Mouse (Mus musculus) stomach, postnatal 0 days (tissue): Measurements from ENCODE around the gene Foxp1. TPM values are rescaled to one million over a fixed set of nuclear protein-coding genes. Genes with fewer than 3 reads are reported as not detected.

Experiments used
- ATAC-seq: fragments of 200-750 bp; cut with Nextera tagmentation; 2 replicates; pipeline ENCODE4 v1.8.0; 2017; ENCODE audit not compliant: low FRiP score, low TSS enrichment
- DNase-seq: peaks from one replicate; pipeline ENCODE4 v3.0.0-alpha.2; 2016; ENCODE audit warnings: low spot score
- H3K27ac ChIP-seq: fragments of 300-500 bp; sonication (generic); replicated peaks from 2 replicates; pipeline ENCODE4 v1.5.1; 2014; ENCODE audit warnings: mild to moderate bottlenecking, control low read depth
- H3K27me3 ChIP-seq: fragments of 300-500 bp; sonication (generic); 2 replicates; pipeline ENCODE4 v1.6.1; 2014; ENCODE audit warnings: low read length; ENCODE audit not compliant: control insufficient read depth, insufficient read depth
- H3K36me3 ChIP-seq: fragments of 300-500 bp; sonication (generic); 2 replicates; pipeline ENCODE4 v1.6.1; 2014; ENCODE audit warnings: low read length, mixed read lengths; ENCODE audit not compliant: control insufficient read depth, insufficient read depth
- H3K4me1 ChIP-seq: fragments of 300-500 bp; sonication (generic); replicated peaks from 2 replicates; pipeline ENCODE4 v1.6.1; 2014; ENCODE audit warnings: antibody characterized with exemption; ENCODE audit not compliant: control insufficient read depth, insufficient read depth
- H3K4me2 ChIP-seq: fragments of 300-500 bp; sonication (generic); replicated peaks from 2 replicates; pipeline ENCODE4 v1.6.1; 2014; ENCODE audit warnings: low read depth, mild to moderate bottlenecking, control low read depth, moderate library complexity
- H3K4me3 ChIP-seq: fragments of 300-500 bp; sonication (generic); 2 replicates; pipeline ENCODE4 v1.5.1; 2014; ENCODE audit warnings: low read depth, low read length, control low read depth
- H3K9ac ChIP-seq: fragments of 300-500 bp; sonication (generic); 2 replicates; pipeline ENCODE4 v1.6.1; 2014; ENCODE audit warnings: mild to moderate bottlenecking, low read length, control low read depth, mixed read lengths
- H3K9me3 ChIP-seq: fragments of 300-500 bp; sonication (generic); 2 replicates; pipeline ENCODE4 v1.6.1; 2016; ENCODE audit warnings: low read length; ENCODE audit not compliant: control insufficient read depth
- CTCF ChIP-seq: IDR thresholded peaks from 2 replicates; pipeline ENCODE4 v1.5.1; 2016; ENCODE audit warnings: antibody characterized with exemption, low read depth, mild to moderate bottlenecking, moderate library complexity
- EP300 ChIP-seq: optimal IDR thresholded peaks from 2 replicates; pipeline ENCODE3; 2016; ENCODE audit warnings: antibody characterized with exemption
- WGBS: fragments of 180-500 bp; shearing (Covaris S2); extraction: QIAGEN DNeasy Blood & Tissue Kit; methylation state at CpG from one replicate; pipeline ENCODE4 v1.1.7; 2014; 5-methylcytosine and 5-hydroxymethylcytosine counted together
- polyA plus RNA-seq: library from polyadenylated mRNA; unstranded; fragments of >200 nt; fragmentation: Nextera tagmentation; extraction: Ambion mirVana; gene quantifications from 2 replicates; pipeline ENCODE4 v1.2.1, GENCODE M21; 2015

The Foxp1 gene
- polyA plus RNA-seq, 1 experiment from 2014 or later = 68.9 TPM

DNA sequence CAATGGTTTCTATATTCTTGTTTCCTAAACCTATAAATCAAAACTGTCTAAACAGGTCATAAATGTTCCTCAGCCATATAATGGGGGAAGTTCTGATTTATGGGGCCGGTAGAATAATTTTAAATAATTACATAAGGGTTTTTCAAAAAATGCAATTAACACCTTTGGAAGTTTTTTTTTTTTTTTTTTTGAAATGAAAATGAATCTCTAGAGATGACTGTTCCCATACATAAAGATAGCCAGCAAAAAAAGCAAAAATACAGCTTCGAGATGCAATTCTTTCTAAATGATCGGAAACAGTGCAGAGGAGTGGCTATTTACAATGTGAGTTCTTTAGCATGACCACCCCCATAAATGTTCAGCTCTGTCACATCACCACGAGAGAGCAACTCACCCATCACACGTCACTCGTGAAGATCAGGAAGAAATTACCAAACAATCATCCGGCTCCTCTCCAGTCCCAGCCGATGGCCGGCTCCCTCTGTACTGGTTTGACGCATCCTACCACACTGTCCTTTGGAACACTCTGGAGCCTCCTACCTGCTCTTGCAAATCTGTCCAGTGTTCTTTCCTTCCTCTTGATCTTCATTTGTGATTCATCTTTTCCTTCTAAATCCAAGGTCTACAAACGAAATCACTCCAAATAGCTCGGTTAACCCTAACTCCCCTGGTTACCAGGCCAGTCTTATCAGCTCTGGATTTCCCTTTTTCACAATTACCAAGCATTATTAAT is 478.4 kb downstream of the Foxp1 start:
- ATAC-seq (no peak), DNase-seq (no peak)
- Histone ChIP-seq H3K27me3 (no peaks in the 10 kb centered on the region), H3K27ac (no peak overlapping the region), H3K36me3 (no peaks in the 10 kb centered on the region), H3K4me3 (no peak overlapping the region), H3K9ac (no peak overlapping the region), H3K9me3 (no peaks in the 10 kb centered on the region), H3K4me1 (no peaks in the 10 kb centered on the region), H3K4me2 (no peak overlapping the region)
- TF ChIP-seq EP300 = no peak
- TF ChIP-seq CTCF = no peak
- WGBS = 76% methylated on average over 12 of the region's 12 CpGs

GRCm38 (mm10) chr6:99043226-99043625 is 479.3 kb downstream of the Foxp1 start:
- Histone ChIP-seq H3K27me3 (no peaks in the 10 kb centered on the region), H3K9me3 (no peaks in the 10 kb centered on the region), H3K4me2 (no peak overlapping the region), H3K4me1 (no peaks in the 10 kb centered on the region), H3K27ac (no peak overlapping the region), H3K9ac (no peak overlapping the region), H3K36me3 (no peaks in the 10 kb centered on the region), H3K4me3 (no peak overlapping the region)
- TF ChIP-seq EP300 (no peak), CTCF (no peak)
- 49% methylated on average over 7 of the region's 7 CpGs for WGBS
- DNase-seq (no peak), ATAC-seq (no peak)

- no peak for DNase-seq
- Histone ChIP-seq H3K27ac (no peak overlapping the region), H3K4me2 (no peak overlapping the region), H3K4me3 (no peak overlapping the region), H3K27me3 (no peaks in the 10 kb centered on the region), H3K4me1 (no peaks in the 10 kb centered on the region), H3K36me3 (no peaks in the 10 kb centered on the region), H3K9me3 (no peaks in the 10 kb centered on the region), H3K9ac (no peak overlapping the region)
- ATAC-seq = no peak
- 88% methylated on average over 6 of the region's 6 CpGs for WGBS
- TF ChIP-seq EP300 = no peak
- no peak for TF ChIP-seq CTCF
Observed at GRCm38 (mm10) chr6:99042175-99042954, 480.2 kb downstream of the Foxp1 start.

DNA sequence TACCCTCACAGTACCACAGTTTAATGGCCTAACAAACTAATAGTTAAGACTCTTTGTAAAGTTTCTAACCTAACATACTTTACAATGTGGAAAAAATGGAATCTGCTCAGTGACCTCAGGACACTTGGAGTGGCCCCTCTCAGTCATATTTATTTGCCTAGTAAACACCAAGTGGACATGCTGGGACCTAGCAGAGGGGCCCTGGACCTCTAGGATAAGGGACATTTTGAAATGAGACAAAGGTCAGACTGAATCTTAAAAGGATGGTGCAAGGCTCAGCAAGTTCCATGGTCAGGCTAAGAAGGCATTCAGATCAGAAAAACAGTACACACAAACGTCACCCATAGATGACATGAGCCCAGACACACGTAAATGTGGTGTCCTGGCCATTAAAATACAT is 483.5 kb downstream of the Foxp1 start:
- no peaks in the 10 kb centered on the region for H3K36me3 ChIP-seq

GRCm38 (mm10) chr6:99035459-99036375 is 486.8 kb downstream of the Foxp1 start:
- no peaks in the 10 kb centered on the region for H3K36me3 ChIP-seq
- no peak overlapping the region for H3K4me3 ChIP-seq
- no peak for ATAC-seq
- H3K9ac ChIP-seq = no peak overlapping the region
- H3K4me1 ChIP-seq = 0 out of 2 replicates have a peak, but pooled peaks cover 3% of the 10 kb centered on the region
- WGBS = 76% methylated on average over 8 of the region's 8 CpGs
- H3K9me3 ChIP-seq = no peaks in the 10 kb centered on the region
- peak overlapping the region; percentile 45; the same call in 1 of the 2 replicates for H3K27ac ChIP-seq
- H3K27me3 ChIP-seq = no peaks in the 10 kb centered on the region
- no peak for DNase-seq
- H3K4me2 ChIP-seq = no peak overlapping the region
- TF ChIP-seq CTCF = no peak
- TF ChIP-seq EP300 = no peak

More for the DNA sequence above, 483.5 kb downstream of the Foxp1 start:
- H3K9ac ChIP-seq = no peak overlapping the region
- DNase-seq (no peak), ATAC-seq (no peak)
- no peak overlapping the region for H3K4me2 ChIP-seq
- TF ChIP-seq CTCF = no peak
- TF ChIP-seq EP300 = no peak
- no peaks in the 10 kb centered on the region for H3K9me3 ChIP-seq
- H3K27me3 ChIP-seq = no peaks in the 10 kb centered on the region
- no peak overlapping the region for H3K4me3 ChIP-seq
- WGBS = 91% methylated on average over 2 of the region's 2 CpGs
- no peak overlapping the region for H3K27ac ChIP-seq
- no peaks in the 10 kb centered on the region for H3K4me1 ChIP-seq
